ENCODE assay signal across 9 mouse cellular contexts in the genomic region with DNA sequence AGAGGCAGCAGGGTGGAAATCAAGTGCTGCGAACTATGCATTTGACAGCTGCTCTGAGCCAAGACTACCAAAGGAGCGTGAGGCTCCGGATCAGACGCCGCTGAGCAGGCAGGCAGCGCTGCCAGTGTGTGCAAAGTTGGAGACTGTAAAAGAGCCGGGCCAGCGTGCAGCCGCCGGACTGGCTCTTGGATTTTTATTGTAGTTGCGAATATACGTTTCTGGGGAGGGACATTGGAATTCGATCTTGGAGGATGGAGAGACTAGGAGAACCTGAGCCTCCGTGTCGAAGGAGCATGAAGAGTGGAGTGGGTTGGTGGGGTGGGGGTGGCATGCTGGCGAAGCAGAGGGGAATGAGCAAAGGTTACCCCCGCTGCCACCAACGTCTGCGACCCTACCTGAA. TPM values are rescaled to one million over a fixed set of nuclear protein-coding genes. Genes with fewer than 3 reads are reported as not detected.
A peak's percentile ranks its signal among the peaks of the same experiment; 100 is the strongest.
DNase-seq lines count a peak whose midpoint lies in the region; ATAC-seq and TF ChIP-seq lines count a peak whose summit lies in the region.
"Had no signal": no experiment of that assay in that cellular context is flagged by ENCODE, and none has a peak within 500 bp of the region (broad histone marks: within the 10 kb centered on the region; RNA-seq: fewer than 3 reads in every experiment).

No protein-coding gene starts in this region.

- ATAC-seq in forebrain, postnatal 0 days: peak; percentile 49; the same call in 1 of the 2 replicates
- ATAC-seq in midbrain, embryonic 13.5 days: peak; percentile 67

- intact Hi-C loops in gastrocnemius, adult 2 months (cut with DNase I): no loop called here

- H3K36me3 ChIP-seq in forebrain, postnatal 0 days (ENCODE audit: insufficient read depth): no peaks in the 10 kb centered on the region
- H3K36me3 ChIP-seq in midbrain, embryonic 13.5 days: no peaks in the 10 kb centered on the region

- no peaks in the 10 kb centered on the region for H3K27me3 ChIP-seq in forebrain, postnatal 0 days (ENCODE audit: insufficient read depth, low read length)
- H3K27me3 ChIP-seq in midbrain, embryonic 13.5 days: peaks cover 3% of the 10 kb centered on the region; the same call in 1 of the 2 replicates
- H3K27me3 ChIP-seq: CH12.LX had no signal

- peaks cover 4% of the 10 kb centered on the region; the same call in 1 of the 2 replicates for H3K4me1 ChIP-seq in forebrain, postnatal 0 days (ENCODE audit: insufficient read depth)
- H3K4me1 ChIP-seq in midbrain, embryonic 13.5 days (replicated peaks): peaks cover 14% of the 10 kb centered on the region

- WGBS in forebrain, postnatal 0 days: under 1% methylated on average over 19 of the region's 19 CpGs
- WGBS in midbrain, embryonic 13.5 days: under 1% methylated on average over 19 of the region's 19 CpGs

- peak overlapping the region; percentile 64 for H3K4me3 ChIP-seq in gastrocnemius, adult 2 months
- peak overlapping the region; percentile 96 for H3K4me3 ChIP-seq in forebrain, postnatal 0 days (ENCODE audit: low read depth, low read length)
- peak overlapping the region; percentile 83 for H3K4me3 ChIP-seq in midbrain, embryonic 13.5 days (replicated peaks)

- TF ChIP-seq CTCF in gastrocnemius, adult 2 months (IDR thresholded peaks at IDR 0.05): no peak
- no peak for TF ChIP-seq CTCF in forebrain, postnatal 0 days (IDR thresholded peaks at IDR 0.05; ENCODE audit: low read depth)

- no peaks in the 10 kb centered on the region for H3K9me3 ChIP-seq in forebrain, postnatal 0 days (ENCODE audit: low read length)
- H3K9me3 ChIP-seq in midbrain, embryonic 13.5 days: no peaks in the 10 kb centered on the region

- H3K27ac ChIP-seq in gastrocnemius, adult 2 months: no peak overlapping the region
- peak overlapping the region; percentile 94 for H3K27ac ChIP-seq in forebrain, postnatal 0 days (ENCODE audit: low read depth, low read length)
- H3K27ac ChIP-seq in midbrain, embryonic 13.5 days: peak overlapping the region; percentile 90

- H3K9ac ChIP-seq in forebrain, postnatal 0 days: peak overlapping the region; percentile 97
- peak overlapping the region; percentile 87 for H3K9ac ChIP-seq in midbrain, embryonic 13.5 days (replicated peaks)

- H3K4me2 ChIP-seq in forebrain, postnatal 0 days (ENCODE audit: low read depth): peak overlapping the region; percentile 78
- H3K4me2 ChIP-seq in midbrain, embryonic 13.5 days (replicated peaks): peak overlapping the region; percentile 85

- peak; percentile 16 for DNase-seq in gastrocnemius, adult 2 months
- DNase-seq in gastrocnemius, postnatal 25 days: no peak
- peak; percentile 47 for DNase-seq in ZHBTc4 (ENCODE audit: low read depth, low spot score)
- DNase-seq in forebrain, postnatal 0 days: peak; percentile 74
- DNase-seq in layer of hippocampus, adult 8-10 months (ENCODE audit: low spot score in 2 of 2): peak; percentile 45 to 57
- peak; percentile 6 for DNase-seq in testis, postnatal 14 days (ENCODE audit: low spot score)
- DNase-seq in lung, postnatal 36 days: no peak

RNA-seq across cellular contexts. Expression of gene Gabra2, which starts 0.5 kb away (rescaled TPM):
- total RNA-seq in gastrocnemius, adult 2 months (2021): under 1 TPM; 0.17 to 0.31 TPM
- total RNA-seq in gastrocnemius, postnatal 25 days (2021): under 1 TPM; 0.20 to 0.48 TPM
- 38.9 and 46.0 TPM in 2 replicates for total RNA-seq in forebrain, postnatal 0 days (2014; rRNA removed)
- polyA plus RNA-seq in forebrain, postnatal 0 days (2015; fragmentation: Nextera tagmentation; extraction: Ambion mirVana): 22.9 and 97.5 TPM in 2 replicates
- total RNA-seq in layer of hippocampus, adult 8-10 months (2022): 100 to 1,000 TPM; 123 to 158 (median 138) TPM
- 45.9 and 46.6 TPM in 2 replicates for polyA plus RNA-seq in midbrain, embryonic 13.5 days (2015; fragmentation: Nextera tagmentation; extraction: Ambion mirVana)
- total RNA-seq: CH12.LX had no signal

Comparison
In these comparisons a context has a peak if more than half of its experiments do, and no peak if none do; other contexts are left out.
1. DNase-seq: peak in gastrocnemius, adult 2 months (single experiment), ZHBTc4 (single experiment), forebrain, postnatal 0 days (single experiment), layer of hippocampus, adult 8-10 months (2 of 2) and testis, postnatal 14 days (single experiment); none in gastrocnemius, postnatal 25 days (single experiment) and lung, postnatal 36 days (single experiment).
2. RNA of gene Gabra2, which starts 0.5 kb away (total RNA-seq): 123 to 158 TPM in layer of hippocampus, adult 8-10 months and 38.9 to 46.0 TPM in forebrain, postnatal 0 days; 0.20 to 0.48 TPM in gastrocnemius, postnatal 25 days and 0.17 to 0.31 TPM in gastrocnemius, adult 2 months; every median in the first group is over 10 times any median in the second.
3. Peak in every context shown above with its lines, with median percentiles within 50 percentile points of each other: H3K4me3 ChIP-seq.